Comparison of ENCODE assay signal across 31 mouse cellular contexts in genomic region chr11:56026854-56027253, GRCm38 (mm10). TPM values are rescaled to one million over a fixed set of nuclear protein-coding genes. Genes with fewer than 3 reads are reported as not detected.
DNase-seq lines count a peak whose midpoint lies in the region; ATAC-seq and TF ChIP-seq lines count a peak whose summit lies in the region.
"Had no signal": no experiment of that assay in that cellular context is flagged by ENCODE, and none has a peak within 500 bp of the region (broad histone marks: within the 10 kb centered on the region; RNA-seq: fewer than 3 reads in every experiment).

No protein-coding gene starts in this region.

- no peak for ATAC-seq in intestine, postnatal 0 days
- no peak for ATAC-seq in intestine, embryonic 15.5 days
- ATAC-seq: forebrain, embryonic 15.5 days; inflammation-experienced regulatory T-cells, adult 6 months; lung, postnatal 0 days; midbrain, embryonic 13.5 days had no signal

- TF ChIP-seq CTCF in intestine, postnatal 0 days (IDR thresholded peaks at IDR 0.05; ENCODE audit: low read depth) = peak; percentile 49
- peak in 1 of 2 experiments; percentile 53; a peak in 2 of 4 replicates for TF ChIP-seq CTCF in CH12.LX (conservative IDR thresholded peaks at IDR 0.05 in 1 of 2, IDR thresholded peaks at IDR 0.05 in 1 of 2; ENCODE audit: low read depth in 2 of 2, low read length in 2 of 2)

- H3K79me2 ChIP-seq in CH12.LX (replicated peaks; ENCODE audit: control insufficient read depth, extremely low read depth, insufficient read depth, poor library complexity, severe bottlenecking) = no peaks in the 10 kb centered on the region

- in situ Hi-C loops in CH12.LX (cut with MboI; ENCODE audit: low pct_ligation_motif_present, low pct_unique_long_range_greater_than_20kb, low sequenced_read_pairs) = no loop called here

- no peaks in the 10 kb centered on the region for H3K9me3 ChIP-seq in intestine, postnatal 0 days (ENCODE audit: control insufficient read depth)
- H3K9me3 ChIP-seq in intestine, embryonic 15.5 days = no peaks in the 10 kb centered on the region
- H3K9me3 ChIP-seq in CH12.LX (replicated peaks; ENCODE audit: low read length) = no peaks in the 10 kb centered on the region
- H3K9me3 ChIP-seq: embryonic facial prominence, embryonic 13.5 days; forebrain, embryonic 10.5 days; forebrain, embryonic 15.5 days; heart, embryonic 15.5 days; limb, embryonic 13.5 days; liver, embryonic 13.5 days; midbrain, embryonic 13.5 days; neural tube, embryonic 15.5 days; stomach, embryonic 15.5 days had no signal

- no peak overlapping the region for H3K4me3 ChIP-seq in intestine, postnatal 0 days (ENCODE audit: low read depth, low read length)
- H3K4me3 ChIP-seq in intestine, embryonic 15.5 days (replicated peaks) = no peak overlapping the region
- no peak overlapping the region for H3K4me3 ChIP-seq in CH12.LX (replicated peaks in 1 of 3; ENCODE audit: low read depth in 2 of 3, low read length in 2 of 3, poor library complexity in 1 of 3)
- H3K4me3 ChIP-seq: embryonic facial prominence, embryonic 13.5 days; forebrain, embryonic 10.5 days; forebrain, embryonic 15.5 days; heart, embryonic 15.5 days; limb, embryonic 13.5 days; liver, embryonic 13.5 days; midbrain, embryonic 13.5 days; neural tube, embryonic 15.5 days; stomach, embryonic 15.5 days had no signal

- H3K36me3 ChIP-seq in intestine, postnatal 0 days (ENCODE audit: control insufficient read depth, insufficient read depth) = no peaks in the 10 kb centered on the region
- H3K36me3 ChIP-seq in intestine, embryonic 15.5 days = no peaks in the 10 kb centered on the region
- H3K36me3 ChIP-seq in CH12.LX (replicated peaks in 1 of 2; ENCODE audit: control insufficient read depth in 1 of 2, insufficient read depth in 1 of 2, low read length in 1 of 2) = no peaks in the 10 kb centered on the region
- H3K36me3 ChIP-seq: embryonic facial prominence, embryonic 13.5 days; forebrain, embryonic 10.5 days; forebrain, embryonic 15.5 days; heart, embryonic 15.5 days; limb, embryonic 13.5 days; liver, embryonic 13.5 days; midbrain, embryonic 13.5 days; neural tube, embryonic 15.5 days; stomach, embryonic 15.5 days had no signal

- TF ChIP-seq POLR2A in CH12.LX (IDR thresholded peaks at IDR 0.05; ENCODE audit: low read depth, low read length) = no peak

- no peaks in the 10 kb centered on the region for H3K4me1 ChIP-seq in intestine, postnatal 0 days (replicated peaks; ENCODE audit: control insufficient read depth, insufficient read depth, low read length)
- no peaks in the 10 kb centered on the region for H3K4me1 ChIP-seq in intestine, embryonic 15.5 days (replicated peaks)
- no peaks in the 10 kb centered on the region for H3K4me1 ChIP-seq in CH12.LX (ENCODE audit: control insufficient read depth in 1 of 2, insufficient read depth in 2 of 2)
- H3K4me1 ChIP-seq: embryonic facial prominence, embryonic 13.5 days; forebrain, embryonic 10.5 days; heart, embryonic 15.5 days; liver, embryonic 13.5 days; midbrain, embryonic 13.5 days; neural tube, embryonic 15.5 days; stomach, embryonic 15.5 days had no signal

- no peak overlapping the region for H3K4me2 ChIP-seq in intestine, postnatal 0 days (replicated peaks; ENCODE audit: low read depth)
- no peak overlapping the region for H3K4me2 ChIP-seq in intestine, embryonic 15.5 days (replicated peaks)
- H3K4me2 ChIP-seq in CH12.LX (ENCODE audit: insufficient read depth, low read depth, poor library complexity, severe bottlenecking) = no peak overlapping the region
- H3K4me2 ChIP-seq: embryonic facial prominence, embryonic 13.5 days; forebrain, embryonic 15.5 days; heart, embryonic 15.5 days; hindbrain, embryonic 14.5 days; limb, embryonic 13.5 days; liver, embryonic 13.5 days; midbrain, embryonic 13.5 days; neural tube, embryonic 15.5 days; stomach, embryonic 15.5 days had no signal

- dilution Hi-C loops in CH12.LX (cut with MboI; ENCODE audit: extremely low pct_ligation_motif_present, extremely low pct_unique_long_range_greater_than_20kb, low sequenced_read_pairs) = no loop called here

- no peak overlapping the region for H3K27ac ChIP-seq in intestine, postnatal 0 days (ENCODE audit: low read depth, low read length)
- H3K27ac ChIP-seq in intestine, embryonic 15.5 days = no peak overlapping the region
- no peak overlapping the region for H3K27ac ChIP-seq in CH12.LX (ENCODE audit: insufficient read depth, low read depth)
- H3K27ac ChIP-seq: embryonic facial prominence, embryonic 13.5 days; forebrain, embryonic 10.5 days; forebrain, embryonic 15.5 days; heart, embryonic 15.5 days; hindbrain, embryonic 14.5 days; limb, embryonic 13.5 days; liver, embryonic 13.5 days; macrophage; midbrain, embryonic 13.5 days; neural tube, embryonic 15.5 days; stomach, embryonic 15.5 days had no signal

- no peak overlapping the region for H3K9ac ChIP-seq in intestine, postnatal 0 days (ENCODE audit: low read depth, low read length)
- H3K9ac ChIP-seq in intestine, embryonic 15.5 days = no peak overlapping the region
- no peak overlapping the region for H3K9ac ChIP-seq in CH12.LX (ENCODE audit: insufficient read depth, low read depth)
- H3K9ac ChIP-seq: embryonic facial prominence, embryonic 13.5 days; forebrain, embryonic 15.5 days; heart, embryonic 15.5 days; hindbrain, embryonic 14.5 days; limb, embryonic 13.5 days; liver, embryonic 13.5 days; midbrain, embryonic 13.5 days; neural tube, embryonic 15.5 days; stomach, embryonic 15.5 days had no signal

- H3K27me3 ChIP-seq in intestine, postnatal 0 days (replicated peaks; ENCODE audit: control insufficient read depth, insufficient read depth, low read length) = no peaks in the 10 kb centered on the region
- H3K27me3 ChIP-seq in intestine, embryonic 15.5 days (replicated peaks) = no peaks in the 10 kb centered on the region
- H3K27me3 ChIP-seq in CH12.LX (replicated peaks) = peaks cover 47% of the 10 kb centered on the region
- H3K27me3 ChIP-seq: embryonic facial prominence, embryonic 13.5 days; heart, embryonic 15.5 days; limb, embryonic 13.5 days; liver, embryonic 13.5 days; midbrain, embryonic 13.5 days; neural tube, embryonic 15.5 days; stomach, embryonic 15.5 days had no signal

- no peak for TF ChIP-seq RAD21 in CH12.LX (IDR thresholded peaks at IDR 0.05; ENCODE audit: low read depth, low read length)

- DNase-seq in cerebellum, postnatal 25 days = peak; percentile 5 to 13
- DNase-seq in cerebellum, adult 8-10 months = no peak
- DNase-seq in CH12.LX (ENCODE audit: extremely low read depth) = no peak
- peak; percentile 16 for DNase-seq in WW6 (ENCODE audit: low read depth, low spot score)
- DNase-seq in gastrocnemius, postnatal 4 days (ENCODE audit: low spot score in 2 of 2) = no peak
- DNase-seq: adrenal gland, postnatal 10 days; heart, postnatal 36 days; kidney, adult 2 months; liver, embryonic 13.5 days; lung, adult 18-20 months; retina, postnatal 1 day had no signal

- 80% methylated on average over 10 of the region's 10 CpGs for WGBS in intestine, postnatal 0 days
- WGBS in intestine, embryonic 15.5 days = 76% methylated on average over 10 of the region's 10 CpGs

- TF ChIP-seq EP300 in CH12.LX (IDR thresholded peaks at IDR 0.05; ENCODE audit: low read length) = no peak

TF ChIP-seq in CH12.LX, 34 proteins besides CTCF, POLR2A, EP300 and RAD21:
- TF ChIP-seq HCFC1 (IDR thresholded peaks at IDR 0.05; ENCODE audit: low read depth, low read length) (no peak), UBTF (IDR thresholded peaks at IDR 0.05; ENCODE audit: low read depth, low read length) (no peak), TBP (conservative IDR thresholded peaks at IDR 0.05; ENCODE audit: low read depth, low read length) (no peak), ZNF384 (IDR thresholded peaks at IDR 0.05; ENCODE audit: low read depth, low read length) (no peak), SMC3 (IDR thresholded peaks at IDR 0.05; ENCODE audit: low read depth, low read length) (peak; percentile 15)

RNA-seq across cellular contexts. Expression of gene Nmur2, which starts 14.0 kb away (rescaled TPM):
- polyA plus RNA-seq in intestine, postnatal 0 days (2015; fragmentation: Nextera tagmentation; extraction: Ambion mirVana) = 0.44 and 0.73 TPM in 2 replicates
- 0.38 and 0.47 TPM in 2 replicates for polyA plus RNA-seq in intestine, embryonic 15.5 days (2015; fragmentation: Nextera tagmentation; extraction: Ambion mirVana)
- total RNA-seq in CH12.LX (2012; rRNA removed) (not detected in 2 replicates), CH12.LX (2014; rRNA removed) (not detected in 2 replicates)
- not detected in 2 replicates for polyA plus RNA-seq in CH12.LX (2012; ENCODE audit: insufficient read length, low read depth)
- total RNA-seq in gastrocnemius, postnatal 4 days (2021) = not detected
- total RNA-seq: adrenal gland, postnatal 10 days; common myeloid progenitor, adult 5-6 weeks; gastrocnemius, adult 8-10 months; heart, adult 8-10 months; heart, postnatal 36 days; left cerebral cortex, postnatal 25 days; megakaryocyte-erythroid progenitor cell, adult 5-6 weeks had no signal
- polyA plus RNA-seq: forebrain, embryonic 10.5 days; heart, embryonic 15.5 days; inflammation-experienced regulatory T-cells, adult 6 months; kidney, adult 2 months; kidney, embryonic 16.5 days; liver, embryonic 13.5 days; lung, postnatal 0 days; macrophage had no signal

Comparison
In these comparisons a context has a peak if more than half of its experiments do, and no peak if none do; other contexts are left out.
1. DNase-seq: peak in cerebellum, postnatal 25 days (2 of 2) and WW6 (single experiment); none in cerebellum, adult 8-10 months (single experiment), CH12.LX (single experiment) and gastrocnemius, postnatal 4 days (0 of 2).